Mouse (Mus musculus): ENCODE results near the gene Stard9. TPM values are rescaled to one million over a fixed set of nuclear protein-coding genes. Genes with fewer than 3 reads are reported as not detected.
"Not testable (repeated sequence)": the region's sequence is repeated elsewhere in the genome, so short reads cannot be mapped to it uniquely, and the experiment has no call there.

Gene Stard9
- total RNA-seq, 2 experiments from 2014 or later: 3.6 to 3.9 TPM

- DNase-seq: no peak
These were observed 23.5 kb downstream of the Stard9 start for GRCm38 (mm10) chr2:120652256-120652924.

GRCm38 (mm10) chr2:120652925-120653284, 24.0 kb downstream of the Stard9 start:
- intact Hi-C loops (cut with DNase I): no loop called here
- DNase-seq: no peak

More at GRCm38 (mm10) chr2:120652256-120652924, 23.5 kb downstream of the Stard9 start:
- intact Hi-C loops (cut with DNase I): no loop called here

GRCm38 (mm10) chr2:120654693-120655092, 25.8 kb downstream of the Stard9 start:
- no peak for DNase-seq
- intact Hi-C loops (cut with DNase I): no loop called here

GRCm38 (mm10) chr2:120655905-120656304, 27.0 kb downstream of the Stard9 start:
- intact Hi-C loops (cut with DNase I): no loop called here
- DNase-seq: no peak

- no peak for DNase-seq
- intact Hi-C loops (cut with DNase I): no loop called here
These were observed 27.8 kb downstream of the Stard9 start for GRCm38 (mm10) chr2:120656711-120657110.

- no peak for DNase-seq
- intact Hi-C loops (cut with DNase I): no loop called here
These were observed 29.6 kb downstream of the Stard9 start for GRCm38 (mm10) chr2:120658486-120658885.

- intact Hi-C loops (cut with DNase I): no loop called here
- DNase-seq: no peak
These were observed 30.4 kb downstream of the Stard9 start for GRCm38 (mm10) chr2:120659318-120659717.

GRCm38 (mm10) chr2:120660486-120661078, 31.7 kb downstream of the Stard9 start:
- intact Hi-C loops (cut with DNase I): no loop called here
- no peak for DNase-seq

- intact Hi-C loops (cut with DNase I): no loop called here
- no peak for DNase-seq
These were observed 33.8 kb downstream of the Stard9 start for GRCm38 (mm10) chr2:120662766-120663165.

- DNase-seq: no peak
- intact Hi-C loops (cut with DNase I): no loop called here
These were observed 34.7 kb downstream of the Stard9 start for GRCm38 (mm10) chr2:120663491-120664154.

- no peak for DNase-seq
- intact Hi-C loops (cut with DNase I): loop anchor here (5.0 kb wide), 1 partner anchor 190 kb away; no protein-coding TSS in a partner anchor
These were observed 38.5 kb downstream of the Stard9 start for GRCm38 (mm10) chr2:120667446-120667845.

GRCm38 (mm10) chr2:120670253-120670652, 41.3 kb downstream of the Stard9 start:
- no peak for DNase-seq
- intact Hi-C loops (cut with DNase I): no loop called here

- DNase-seq; intact Hi-C loops (cut with DNase I): not testable (repeated sequence)
These were observed 52.2 kb downstream of the Stard9 start for GRCm38 (mm10) chr2:120681151-120681550.

- intact Hi-C loops (cut with DNase I): no loop called here
- DNase-seq: no peak
These were observed 68.8 kb downstream of the Stard9 start for GRCm38 (mm10) chr2:120697767-120698166.

GRCm38 (mm10) chr2:120700379-120700885, 71.5 kb downstream of the Stard9 start:
- intact Hi-C loops (cut with DNase I): no loop called here

GRCm38 (mm10) chr2:120702675-120703074, 73.8 kb downstream of the Stard9 start:
- no peak for DNase-seq
- intact Hi-C loops (cut with DNase I): no loop called here

More at GRCm38 (mm10) chr2:120700379-120700885, 71.5 kb downstream of the Stard9 start:
- DNase-seq: no peak

GRCm38 (mm10) chr2:120707041-120707440, 78.1 kb downstream of the Stard9 start:
- DNase-seq: no peak
- intact Hi-C loops (cut with DNase I): no loop called here

GRCm38 (mm10) chr2:120710154-120710553, 81.2 kb downstream of the Stard9 start:
- DNase-seq: no peak

GRCm38 (mm10) chr2:120710948-120711347, 82.0 kb downstream of the Stard9 start:
- intact Hi-C loops (cut with DNase I): no loop called here
- DNase-seq: no peak

More at GRCm38 (mm10) chr2:120710154-120710553, 81.2 kb downstream of the Stard9 start:
- intact Hi-C loops (cut with DNase I): no loop called here

- DNase-seq: no peak
- intact Hi-C loops (cut with DNase I): no loop called here
These were observed 84.5 kb downstream of the Stard9 start for GRCm38 (mm10) chr2:120713441-120713840.

- intact Hi-C loops (cut with DNase I): no loop called here
- no peak for DNase-seq
These were observed 89.6 kb downstream of the Stard9 start for GRCm38 (mm10) chr2:120718496-120718895.
